Mouse (Mus musculus) left cerebral cortex, adult 2 months (tissue): ENCODE results near the gene Rab11fip4. TPM values are rescaled to one million over a fixed set of nuclear protein-coding genes. Genes with fewer than 3 reads are reported as not detected.

ENCODE experiments used
- DNase-seq, 2 experiments: peaks; one replicate each; pipeline ENCODE4 v3.0.0; 2021 to 2022; ENCODE audit warnings: low spot score in 2 of 2, mixed read lengths in 1 of 2; ENCODE audit errors: extremely low spot score in 1 of 2
- H3K27ac ChIP-seq: fragments of 200-600 bp; 2 replicates; pipeline ENCODE4 v1.8.1; 2022
- H3K4me3 ChIP-seq: fragments of 200-600 bp; 2 replicates; pipeline ENCODE4 v1.8.1; 2022
- CTCF ChIP-seq: fragments of 200-600 bp; IDR thresholded peaks from 2 replicates; pipeline ENCODE4 v1.8.1; 2022; ENCODE audit warnings: antibody characterized with exemption, mild to moderate bottlenecking, moderate library complexity
- intact Hi-C: fragments of 180-260 bp; cut with DNase I; formaldehyde crosslinking; loops from one replicate; pipeline ENCODE4 v1.15.1; 2025
- long read RNA-seq, 2 experiments: library from polyadenylated mRNA; stranded (forward); transcript quantifications; one replicate each; pipeline ENCODE4 v2.0.0; 2021; ENCODE audit warnings: borderline mapping rate in 2 of 2
- total RNA-seq, 2 experiments: library from RNA; stranded (reverse); gene quantifications; 2 replicates each; pipeline ENCODE4 v1.2.3; 2021

Gene Rab11fip4
- 100 to 1,000 TPM; 246 to 249 TPM for total RNA-seq
- long read RNA-seq, experiment 1, full-length matches to known transcripts = 120 of 276 reads
- long read RNA-seq, experiment 1, partial matches to known transcripts = 79 of 276 reads
- long read RNA-seq, experiment 1, other reads (novel, unspliced or antisense) = 77 of 276 reads
- long read RNA-seq, experiment 2, full-length matches to known transcripts = 108 of 218 reads
- long read RNA-seq, experiment 2, partial matches to known transcripts = 13 of 218 reads
- long read RNA-seq, experiment 2, other reads (novel, unspliced or antisense) = 97 of 218 reads

DNA sequence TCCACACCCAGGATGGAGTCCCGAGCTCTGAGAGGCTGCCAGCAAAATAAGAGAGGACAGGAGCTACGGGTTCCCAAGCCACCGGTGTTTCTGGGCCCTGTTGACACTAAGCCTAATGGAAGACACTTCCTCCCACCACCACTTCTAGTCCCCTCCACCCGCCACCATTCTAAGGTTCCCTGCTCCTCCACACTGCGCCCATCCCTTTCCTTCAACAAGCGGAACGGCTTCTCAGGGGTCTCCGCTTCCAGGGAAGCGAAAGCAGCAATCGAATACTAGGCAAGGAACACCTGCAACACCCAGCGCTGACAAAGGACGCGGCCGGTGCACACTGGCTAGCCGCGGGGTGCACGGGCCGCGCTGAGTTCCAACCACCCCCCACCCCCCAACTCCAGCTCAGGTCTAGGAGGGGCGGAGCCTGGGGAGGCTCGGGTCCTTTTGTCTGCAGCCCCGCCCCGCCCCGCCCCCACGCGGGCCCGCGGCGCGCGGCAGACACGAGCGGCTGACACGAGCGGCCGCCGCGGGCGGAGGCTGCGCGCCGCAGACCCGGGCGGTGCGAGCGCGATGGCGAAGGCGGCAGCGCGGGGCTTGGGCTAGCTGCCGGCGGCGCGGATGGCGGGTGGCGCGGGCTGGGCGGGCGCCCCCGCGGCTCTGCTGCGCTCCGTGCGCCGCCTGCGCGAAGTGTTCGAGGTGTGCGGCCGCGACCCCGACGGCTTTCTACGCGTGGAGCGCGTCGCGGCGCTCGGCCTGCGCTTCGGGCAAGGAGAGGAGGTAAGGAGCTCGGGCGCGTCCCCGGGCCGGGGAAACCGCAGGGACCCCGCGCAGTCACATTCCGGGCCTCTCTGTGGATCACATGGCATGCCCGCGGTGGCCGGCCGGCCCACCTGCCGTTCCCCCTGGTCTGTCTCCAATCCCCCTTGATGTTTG lies at the start of gene Rab11fip4:
Gene Rab11fip4, plus strand, starts transcription at position 549 of the 927 bp plus-strand sequence.
- Histone ChIP-seq H3K27ac (peak within 1 kb of the TSS; percentile 95), H3K4me3 (peak within 1 kb of the TSS; percentile 76)
- peak; percentile 63 to 72 for DNase-seq
- TF ChIP-seq CTCF = no peak
- intact Hi-C loops = no loop called here

DNA sequence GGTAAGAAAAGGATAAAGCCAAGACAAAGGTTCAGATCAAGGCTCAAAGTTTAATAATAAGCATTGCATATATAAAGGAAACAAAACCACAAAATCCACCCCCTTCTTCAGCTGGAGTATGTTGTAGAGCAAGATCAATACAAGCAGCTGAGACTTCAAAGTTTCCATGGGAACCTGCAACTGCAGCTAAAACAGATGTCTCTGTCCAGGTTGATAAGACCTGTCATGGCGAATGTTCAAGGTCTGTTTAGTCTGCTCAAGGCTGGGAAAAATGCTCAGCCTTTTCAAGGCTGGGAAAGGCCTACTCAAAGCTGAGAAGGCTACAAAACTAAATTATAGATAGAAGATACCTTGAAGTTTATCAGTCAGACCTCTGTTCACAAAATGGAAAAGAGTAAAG lies 38.4 kb upstream of the Rab11fip4 start:
- Histone ChIP-seq H3K27ac (no peak overlapping the region), H3K4me3 (no peak overlapping the region)
- no peak for TF ChIP-seq CTCF
- DNase-seq = no peak
- intact Hi-C loops = no loop called here

DNA sequence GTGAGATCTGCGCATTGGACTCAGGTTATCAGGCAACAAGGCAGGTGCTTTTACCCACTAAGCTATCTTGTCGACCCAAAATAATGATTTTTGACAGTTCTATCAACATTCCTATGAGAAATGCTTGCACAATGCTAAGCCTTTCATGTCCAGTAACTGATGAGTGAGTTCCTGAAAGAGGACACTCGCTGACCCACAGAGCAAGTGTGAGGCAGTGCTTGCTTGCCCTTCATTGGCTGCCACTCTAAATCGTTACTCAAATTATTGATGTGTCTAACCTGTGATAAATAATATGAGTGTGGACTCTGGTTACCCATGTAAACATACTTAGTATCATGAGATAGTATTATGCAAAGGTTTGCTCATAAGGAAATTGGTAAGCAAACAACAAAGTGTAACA lies 30.5 kb upstream of the Rab11fip4 start:
- DNase-seq = no peak
- intact Hi-C loops = no loop called here
- no peak for TF ChIP-seq CTCF
- H3K4me3 ChIP-seq = no peak overlapping the region
- H3K27ac ChIP-seq = no peak overlapping the region

DNA sequence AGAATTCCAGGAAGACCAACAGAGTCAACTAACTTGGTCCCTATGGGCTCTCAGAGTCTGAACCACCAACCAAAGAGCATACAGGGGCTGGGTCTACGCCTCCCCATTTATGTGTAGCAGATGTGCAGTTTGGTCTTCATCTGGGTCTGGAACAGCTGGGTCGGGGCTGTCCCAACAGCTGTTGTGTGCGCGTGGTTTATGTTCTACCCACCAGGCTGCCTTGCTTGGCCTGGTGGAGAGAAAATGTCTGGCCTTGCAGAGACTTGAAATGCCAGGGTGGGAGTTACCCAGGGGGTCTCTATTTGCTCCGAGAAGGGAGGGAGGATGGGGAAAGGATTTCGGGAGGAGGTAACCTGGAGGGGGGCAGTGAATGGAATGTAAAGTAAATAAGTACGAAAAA lies 27.5 kb upstream of the Rab11fip4 start:
- intact Hi-C loops = no loop called here
- no peak overlapping the region for H3K27ac ChIP-seq
- no peak for DNase-seq
- no peak overlapping the region for H3K4me3 ChIP-seq
- no peak for TF ChIP-seq CTCF

DNA sequence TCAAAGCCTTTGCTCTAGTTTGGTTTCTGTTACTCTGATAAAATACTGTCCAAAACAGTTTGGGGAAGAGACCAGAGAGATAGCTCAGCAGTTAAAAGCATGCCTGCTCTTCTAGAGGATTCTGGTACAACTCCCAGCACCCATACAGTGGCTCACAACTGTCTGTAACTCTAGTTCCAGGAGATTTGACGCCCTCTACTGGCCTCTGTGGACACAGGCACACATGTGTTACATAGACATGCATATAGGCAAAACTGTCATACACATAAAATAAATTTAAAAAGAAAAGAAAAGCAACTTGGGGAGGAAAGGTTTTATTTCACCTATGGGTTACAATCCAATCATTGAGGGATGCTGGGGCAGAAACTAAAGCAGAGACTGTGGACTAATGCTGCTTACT lies 24.1 kb upstream of the Rab11fip4 start:
- no peak for DNase-seq
- Histone ChIP-seq H3K4me3 (no peak overlapping the region), H3K27ac (no peak overlapping the region)
- intact Hi-C loops = no loop called here
- TF ChIP-seq CTCF = no peak; the same call in 1 of the 2 replicates

DNA sequence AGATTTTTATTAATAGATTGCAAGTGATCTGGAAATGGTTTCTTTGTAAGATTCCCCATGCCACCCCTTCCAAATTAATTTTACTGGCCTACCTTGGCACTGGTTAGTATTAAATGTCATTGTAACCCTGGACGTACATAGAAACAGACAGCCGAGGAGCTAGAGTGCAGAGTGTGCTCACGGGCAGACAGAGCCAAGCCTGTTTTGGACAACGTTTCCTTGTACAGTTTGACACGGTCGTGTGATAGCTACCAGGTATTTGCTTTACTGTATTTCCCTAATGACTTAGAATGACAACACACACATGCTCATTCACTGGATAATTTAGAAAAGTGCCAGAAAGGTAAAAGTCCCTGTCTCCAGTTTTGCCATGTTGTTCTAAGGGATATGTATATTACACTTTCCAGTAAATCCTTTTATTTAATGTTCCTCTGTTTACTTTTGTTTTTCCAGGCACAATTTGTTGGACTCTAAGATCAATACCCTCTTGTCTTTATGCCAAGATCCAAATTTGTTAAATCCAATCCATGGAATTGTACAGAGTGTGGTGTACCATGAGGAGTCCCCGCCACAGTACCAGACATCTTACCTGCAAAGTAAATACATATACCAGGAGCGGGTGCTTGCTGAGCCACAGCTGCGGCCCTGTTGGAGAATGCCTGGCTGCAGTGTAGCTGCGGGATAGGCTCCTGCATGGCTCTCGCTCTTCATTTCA lies 22.7 kb upstream of the Rab11fip4 start:
- no peak overlapping the region for H3K4me3 ChIP-seq
- intact Hi-C loops = no loop called here
- TF ChIP-seq CTCF = no peak

DNA sequence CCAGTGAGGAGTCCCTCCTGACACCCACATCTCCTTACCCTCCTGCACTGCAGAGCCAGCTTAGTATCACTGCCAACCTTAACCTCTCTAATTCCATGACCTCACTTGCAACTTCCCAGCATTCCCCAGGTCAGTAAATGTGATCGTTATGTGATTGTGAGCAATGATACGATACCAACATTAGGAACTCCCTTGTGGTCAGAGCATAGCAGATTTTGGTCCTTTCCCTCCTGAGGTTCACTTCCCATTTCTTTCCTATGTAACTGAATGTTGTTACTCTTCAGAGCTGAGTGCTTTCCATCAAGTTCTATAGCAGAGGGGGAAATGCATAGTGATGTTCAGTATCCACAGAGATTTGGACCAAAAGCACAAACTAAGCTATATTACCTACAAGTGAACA lies 20.7 kb upstream of the Rab11fip4 start:
- H3K4me3 ChIP-seq = no peak overlapping the region
- intact Hi-C loops = loop anchor here (10.0 kb wide), 1 partner anchor 316 kb away; the partner anchor contains the start of gene Wsb1
- no peak for DNase-seq
- TF ChIP-seq CTCF = no peak
- no peak overlapping the region for H3K27ac ChIP-seq

More for the DNA sequence above, 22.7 kb upstream of the Rab11fip4 start:
- no peak overlapping the region for H3K27ac ChIP-seq
- DNase-seq = no peak

DNA sequence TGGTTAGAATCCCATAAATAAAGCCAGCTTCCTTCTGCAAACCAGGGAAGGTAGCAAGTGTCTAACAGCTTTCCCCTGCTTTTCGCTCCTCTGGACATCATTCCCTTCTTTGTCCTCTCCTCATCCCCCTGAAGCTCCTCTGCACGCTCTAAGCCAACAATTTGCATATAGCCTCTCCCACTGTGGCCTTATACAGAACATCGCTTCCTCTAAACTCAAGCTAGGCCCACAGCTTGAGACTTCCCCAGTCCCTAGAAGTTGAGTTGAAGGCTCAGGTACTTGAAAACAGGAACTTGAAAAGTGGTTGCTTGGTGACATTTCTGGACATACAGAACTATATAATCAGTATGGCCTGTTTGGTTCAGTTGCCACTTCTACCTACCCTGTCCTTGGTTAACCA lies 17.2 kb upstream of the Rab11fip4 start:
- H3K27ac ChIP-seq = no peak overlapping the region
- no peak for TF ChIP-seq CTCF
- intact Hi-C loops = loop anchor here (10.0 kb wide), 1 partner anchor 319 kb away; the partner anchor contains the start of gene Wsb1
- H3K4me3 ChIP-seq = no peak overlapping the region
- DNase-seq = no peak

DNA sequence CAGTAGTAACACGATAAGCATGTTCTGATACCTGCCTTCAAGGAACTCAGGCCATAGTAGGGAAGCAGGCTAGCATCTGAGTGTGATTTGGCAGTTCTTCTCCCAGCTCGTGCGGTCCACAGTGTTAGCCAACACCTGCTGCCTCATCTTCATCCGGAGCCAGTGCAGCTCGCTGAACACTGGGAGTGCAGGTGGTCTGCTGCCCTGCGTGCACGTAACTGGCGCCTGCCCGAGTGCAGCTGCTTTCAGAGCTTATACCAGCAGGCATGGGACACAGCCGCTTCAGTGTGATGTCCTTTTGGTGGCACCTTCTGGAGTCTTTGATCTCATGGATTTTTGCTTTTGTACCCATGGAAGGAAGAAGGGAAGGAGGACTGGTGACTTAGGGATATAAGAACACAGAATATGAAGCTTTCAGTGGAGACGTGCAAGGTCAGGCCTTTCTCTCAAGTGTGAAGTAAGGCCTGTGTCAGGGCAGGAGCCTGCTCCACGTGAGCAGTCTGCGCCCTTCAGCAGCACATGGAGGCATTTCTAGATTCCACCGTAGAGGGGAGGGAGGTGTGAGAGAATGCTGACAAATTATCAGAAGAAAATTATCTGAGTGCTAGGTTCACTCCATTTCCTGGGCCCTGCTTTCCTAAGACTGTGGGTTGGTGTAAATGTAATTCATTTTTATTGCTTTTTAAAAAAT lies 15.5 kb upstream of the Rab11fip4 start:
- no peak for DNase-seq
- no peak for TF ChIP-seq CTCF
- no peak overlapping the region for H3K4me3 ChIP-seq
- intact Hi-C loops = loop anchor here (5.0 to 10.0 kb wide), 2 partner anchors 103 to 321 kb away; partner anchors contain the start of gene Wsb1
- H3K27ac ChIP-seq = peak overlapping the region; percentile 1; the same call in 1 of the 2 replicates

DNA sequence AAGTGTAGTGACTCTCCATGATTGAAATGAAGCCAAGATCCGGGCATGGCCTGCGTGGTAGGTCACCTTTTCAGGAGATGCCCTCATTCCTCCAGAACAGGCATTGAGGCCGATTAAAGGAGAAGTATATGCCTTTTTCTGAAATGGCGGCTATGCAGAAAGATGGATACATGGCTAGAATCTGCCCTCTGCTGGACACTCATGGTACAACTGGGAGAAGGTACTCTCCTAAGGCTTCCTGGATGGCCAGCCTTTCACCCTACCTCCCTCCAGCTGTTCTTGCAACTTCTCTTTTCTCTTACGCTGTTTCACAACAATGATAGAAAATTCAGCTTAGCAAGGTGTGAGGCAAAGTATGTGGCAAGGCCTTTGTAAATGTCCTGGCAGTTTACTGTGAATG lies 13.3 kb upstream of the Rab11fip4 start:
- peak; percentile 74 to 84 for DNase-seq
- H3K4me3 ChIP-seq = no peak overlapping the region
- intact Hi-C loops = loop anchor here (5.0 to 10.0 kb wide), 2 partner anchors 105 to 323 kb away; partner anchors contain the start of gene Wsb1
- peak; percentile 91 for TF ChIP-seq CTCF
- H3K27ac ChIP-seq = peak overlapping the region; percentile 74

DNA sequence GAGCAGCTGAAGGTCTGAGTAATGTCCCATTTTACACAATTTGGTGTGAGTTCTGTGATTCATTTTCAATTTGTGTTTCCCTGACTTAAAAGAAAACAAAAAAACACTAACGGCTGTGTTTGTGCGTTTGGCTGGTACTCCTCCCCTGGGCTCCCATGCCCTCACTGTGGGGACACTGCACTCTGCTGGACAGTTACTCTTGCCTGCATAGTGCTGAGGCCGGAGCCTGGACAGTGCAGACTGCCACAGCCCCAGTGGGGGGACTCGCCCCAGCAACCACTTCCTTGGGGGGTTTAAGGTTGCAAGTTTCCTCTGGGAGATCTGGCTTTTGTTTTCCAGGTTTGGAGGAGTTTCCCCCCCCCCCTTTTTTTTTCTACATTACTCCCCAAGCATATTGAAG lies 10.4 kb upstream of the Rab11fip4 start:
- no peak for DNase-seq
- no peak overlapping the region for H3K27ac ChIP-seq
- intact Hi-C loops = no loop called here
- peak; percentile 32 for TF ChIP-seq CTCF
- H3K4me3 ChIP-seq = no peak overlapping the region
